Mouse (Mus musculus) intestine, embryonic 14.5 days (tissue): Measurements from ENCODE around the gene Kcna2. TPM values are rescaled to one million over a fixed set of nuclear protein-coding genes. Genes with fewer than 3 reads are reported as not detected.

Experiments
- polyA plus RNA-seq: library from polyadenylated mRNA; unstranded; fragments of >200 nt; fragmentation: Nextera tagmentation; extraction: Ambion mirVana; gene quantifications from 2 replicates; pipeline ENCODE4 v1.2.1, GENCODE M21; 2014

Kcna2 gene
- polyA plus RNA-seq, 1 experiment from 2014 or later, result 0.09 TPM

Other genes starting within 250 kb of the Kcna2 start
- 1.4 and 1.7 TPM in 2 replicates for gene Kcna3, start 65.0 kb upstream of the Kcna2 start, polyA plus RNA-seq
- not detected in 2 replicates for gene Kcna10, start 81.9 kb downstream of the Kcna2 start, polyA plus RNA-seq
- 4.5 and 12.9 TPM in 2 replicates for gene Cym, start 120.6 kb downstream of the Kcna2 start, polyA plus RNA-seq
- not detected in 2 replicates for gene A630076J17Rik, start 129.5 kb downstream of the Kcna2 start, polyA plus RNA-seq
- gene Prok1, start 138.6 kb downstream of the Kcna2 start, polyA plus RNA-seq, result not detected in 2 replicates
- gene Lamtor5, start 177.7 kb downstream of the Kcna2 start, polyA plus RNA-seq, result 196 and 202 TPM in 2 replicates
- gene Slc16a4, start 190.1 kb downstream of the Kcna2 start, polyA plus RNA-seq, result 3.7 and 4.0 TPM in 2 replicates
- 16.7 TPM in 2 replicates for gene Rbm15, start 232.5 kb downstream of the Kcna2 start, polyA plus RNA-seq